Mouse (Mus musculus) T-cell, adult 2 months (primary cell): ENCODE data around the gene Slc35c2.

Experiments
- DNase-seq: peaks from one replicate; pipeline ENCODE4 v3.0.0; 2022; ENCODE audit warnings: low spot score

The Slc35c2 gene

DNA sequence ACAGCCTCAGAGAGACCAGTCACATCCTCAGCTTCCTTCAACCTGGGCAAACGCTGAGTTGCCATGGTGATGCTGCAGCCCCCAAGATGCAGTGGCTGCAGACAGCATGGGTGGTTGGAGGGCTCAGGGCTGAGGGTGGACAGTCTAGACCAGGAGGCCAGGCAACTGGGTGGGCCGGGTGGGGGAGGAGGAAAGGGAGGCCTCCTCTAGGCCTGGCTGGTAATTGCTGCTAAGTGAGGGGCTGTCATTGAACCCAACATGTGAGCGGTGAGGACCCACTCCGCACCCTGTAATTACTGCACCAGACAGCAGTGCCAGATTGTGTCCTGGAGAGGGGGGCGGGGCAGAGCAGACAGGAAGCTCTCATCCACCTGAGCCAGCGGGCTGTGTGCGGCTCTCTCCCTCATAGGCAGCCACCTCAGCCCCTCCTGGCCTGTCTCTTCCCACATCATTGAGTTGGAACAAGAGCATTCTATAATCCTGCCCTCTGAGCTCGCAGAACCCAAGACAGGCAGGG is 12.5 kb downstream of the Slc35c2 start:
- DNase-seq: no peak

DNA sequence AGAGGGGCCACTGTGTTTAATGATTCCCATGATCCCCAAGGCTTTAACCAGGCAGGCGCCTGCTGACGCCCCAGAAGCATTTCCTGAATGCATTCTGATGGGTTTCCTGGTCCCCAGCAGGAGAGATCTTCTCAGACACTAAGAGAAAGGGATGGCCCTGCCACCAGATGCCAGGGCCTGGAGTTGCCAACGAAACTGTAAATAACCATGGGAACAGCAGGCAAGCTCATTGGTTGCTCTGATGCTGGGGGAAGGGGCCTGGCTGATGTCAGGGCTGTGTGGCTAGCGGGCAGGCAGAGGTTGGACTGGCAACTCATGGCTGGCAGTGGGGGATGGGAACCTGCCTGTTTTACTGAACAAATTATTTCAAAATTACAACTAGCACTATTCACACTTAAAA is 14.1 kb downstream of the Slc35c2 start:
- DNase-seq: no peak

DNA sequence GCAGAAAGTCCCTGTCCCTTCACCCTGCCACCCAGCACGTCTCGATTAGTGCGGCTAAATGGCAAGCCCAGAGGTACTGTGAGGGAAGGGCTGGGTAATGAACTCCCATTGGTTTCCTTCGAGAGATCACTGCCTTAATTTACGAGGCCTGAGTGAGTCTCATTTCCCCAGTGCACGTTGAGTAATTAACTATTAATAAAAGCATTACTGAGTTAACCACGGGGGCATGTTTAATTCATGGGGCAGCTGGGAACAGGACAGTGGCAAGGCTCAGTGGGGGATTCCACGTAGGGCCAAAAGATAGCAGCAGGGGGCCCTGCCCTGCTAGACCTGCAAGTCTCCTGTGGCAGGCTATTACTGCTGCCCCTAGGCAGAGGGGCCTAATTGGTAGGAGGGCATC is 16.3 kb downstream of the Slc35c2 start:
- no peak for DNase-seq

DNA sequence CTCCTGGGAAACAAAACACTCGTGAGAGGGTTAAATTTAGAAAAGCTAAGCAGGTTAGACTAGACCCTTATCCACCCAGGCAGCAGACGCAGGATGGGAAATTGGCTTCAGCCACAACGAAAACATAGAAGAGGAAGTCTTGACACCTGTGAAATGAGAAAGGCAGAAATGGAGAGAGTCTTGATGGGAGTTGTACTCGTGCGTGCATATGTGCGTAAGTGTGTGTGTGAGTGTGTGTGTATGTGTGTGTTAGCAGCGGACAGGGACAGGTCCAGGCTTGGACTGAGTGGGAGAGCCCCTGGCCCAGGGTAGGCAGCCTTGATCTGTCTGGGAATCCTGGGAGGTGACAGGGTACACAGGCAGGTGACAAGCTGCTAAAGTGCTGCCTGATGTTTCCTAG is 16.8 kb downstream of the Slc35c2 start:
- no peak for DNase-seq

DNA sequence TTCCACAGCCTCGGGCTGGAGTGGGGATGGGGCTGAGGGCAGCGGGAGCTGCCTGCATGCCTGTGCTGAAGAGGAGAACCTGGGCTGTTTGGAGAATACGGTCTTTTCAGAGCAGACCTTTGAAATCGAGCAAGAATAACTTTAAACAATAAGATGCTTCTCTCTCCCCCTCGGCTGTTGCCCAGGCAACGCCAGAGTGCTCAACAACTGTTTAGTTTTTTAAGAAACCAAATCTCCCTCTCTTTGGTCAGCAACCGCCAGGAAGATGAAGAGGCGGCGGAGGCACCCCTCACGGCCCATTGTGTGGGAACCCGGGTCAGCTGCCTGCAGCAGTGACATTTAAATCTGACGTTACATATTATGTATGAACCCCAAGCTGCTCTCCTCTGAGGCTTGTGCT is 20.9 kb downstream of the Slc35c2 start:
- no peak for DNase-seq

DNA sequence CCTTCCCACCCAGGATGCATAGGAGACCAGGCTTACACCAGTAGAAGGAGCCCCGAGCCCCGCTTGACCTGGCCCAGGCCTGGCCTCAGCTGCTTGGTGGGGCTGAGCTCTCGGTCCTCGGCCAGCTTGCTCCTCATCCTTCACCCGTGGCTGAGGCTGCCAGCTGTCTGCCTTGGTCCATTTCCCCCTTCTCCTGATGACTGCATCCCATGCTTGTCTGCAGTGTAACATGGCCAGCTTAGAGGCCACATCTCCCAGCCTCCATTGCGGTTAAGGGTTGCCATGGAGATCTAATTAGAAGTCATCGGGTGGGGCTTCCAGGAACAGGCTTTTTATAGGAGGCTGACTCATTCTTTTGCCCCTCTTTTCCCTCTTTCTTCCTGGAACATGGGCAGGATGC is 23.8 kb downstream of the Slc35c2 start:
- DNase-seq: no peak

DNA sequence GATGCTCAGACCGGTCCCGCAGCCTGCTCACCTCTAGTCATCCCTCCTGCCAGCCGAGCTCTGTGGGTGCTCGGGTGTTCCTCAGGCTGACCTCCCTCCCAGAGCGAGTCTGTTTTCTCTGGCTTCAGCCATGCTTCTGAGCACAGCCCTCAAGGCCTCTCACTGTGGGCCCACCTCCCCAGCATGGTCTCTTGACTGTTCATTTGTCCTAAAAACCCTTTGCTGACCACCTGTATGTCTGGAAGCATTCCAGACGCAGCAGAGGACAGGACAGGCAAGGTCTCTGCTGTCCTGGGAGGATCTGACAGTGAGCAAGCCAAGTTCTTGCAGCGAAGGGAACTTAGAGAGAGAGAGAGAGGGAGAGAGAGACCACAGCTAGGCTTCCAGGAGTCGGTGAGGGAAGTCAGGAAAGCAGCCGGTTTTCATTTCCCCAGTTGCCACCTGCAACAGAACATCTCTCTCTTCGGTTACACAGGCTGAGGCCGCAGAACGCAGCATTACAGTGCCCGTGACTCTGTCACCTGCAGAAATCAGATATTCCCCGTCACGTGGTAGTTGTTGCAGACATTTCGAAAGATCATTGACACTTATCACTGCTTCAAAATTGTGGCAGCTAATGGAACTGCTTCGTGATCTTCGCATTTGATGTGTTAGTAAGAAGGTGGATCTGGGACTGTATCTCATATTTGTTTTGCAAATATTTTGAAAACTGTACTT is 25.2 kb downstream of the Slc35c2 start:
- no peak for DNase-seq

DNA sequence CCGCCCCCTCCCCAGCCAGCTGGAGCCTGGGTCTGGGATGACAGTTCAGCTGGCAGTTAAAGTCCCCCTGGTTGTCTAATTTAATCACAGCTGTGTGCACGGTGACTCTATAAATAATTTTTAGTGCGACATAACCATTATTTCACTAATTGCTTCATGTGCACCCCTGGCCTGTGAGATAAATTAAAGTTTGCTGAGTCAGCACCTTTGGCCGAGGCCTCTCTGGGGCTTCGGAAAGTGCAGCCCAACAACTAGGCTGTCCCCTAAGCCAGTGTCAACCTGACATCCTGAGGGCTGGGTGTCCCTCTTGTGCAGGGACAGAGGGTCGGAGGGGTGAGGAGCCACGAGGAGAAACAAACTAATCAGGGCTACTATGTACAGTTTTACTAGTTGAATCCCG is 27.8 kb downstream of the Slc35c2 start:
- no peak for DNase-seq

DNA sequence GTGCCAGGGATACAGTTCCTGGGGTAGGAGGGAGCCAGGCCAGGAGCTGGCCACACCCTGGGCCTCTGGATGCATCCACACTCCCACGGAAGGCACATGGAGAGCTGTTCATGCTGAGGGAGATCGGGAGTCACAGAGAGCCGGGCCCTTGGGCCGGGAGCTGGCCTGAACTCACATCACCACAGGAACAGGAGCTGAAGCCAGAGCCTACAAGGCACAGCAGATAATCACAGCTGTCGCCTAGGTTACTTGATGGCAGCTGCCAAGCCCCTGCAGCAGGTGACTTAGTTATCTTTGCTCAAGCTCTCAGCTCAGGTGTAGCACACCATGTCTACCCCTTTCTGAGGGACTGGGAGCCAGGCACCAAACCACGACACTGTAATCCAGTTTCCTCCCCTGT is 29.3 kb downstream of the Slc35c2 start:
- DNase-seq: no peak

DNA sequence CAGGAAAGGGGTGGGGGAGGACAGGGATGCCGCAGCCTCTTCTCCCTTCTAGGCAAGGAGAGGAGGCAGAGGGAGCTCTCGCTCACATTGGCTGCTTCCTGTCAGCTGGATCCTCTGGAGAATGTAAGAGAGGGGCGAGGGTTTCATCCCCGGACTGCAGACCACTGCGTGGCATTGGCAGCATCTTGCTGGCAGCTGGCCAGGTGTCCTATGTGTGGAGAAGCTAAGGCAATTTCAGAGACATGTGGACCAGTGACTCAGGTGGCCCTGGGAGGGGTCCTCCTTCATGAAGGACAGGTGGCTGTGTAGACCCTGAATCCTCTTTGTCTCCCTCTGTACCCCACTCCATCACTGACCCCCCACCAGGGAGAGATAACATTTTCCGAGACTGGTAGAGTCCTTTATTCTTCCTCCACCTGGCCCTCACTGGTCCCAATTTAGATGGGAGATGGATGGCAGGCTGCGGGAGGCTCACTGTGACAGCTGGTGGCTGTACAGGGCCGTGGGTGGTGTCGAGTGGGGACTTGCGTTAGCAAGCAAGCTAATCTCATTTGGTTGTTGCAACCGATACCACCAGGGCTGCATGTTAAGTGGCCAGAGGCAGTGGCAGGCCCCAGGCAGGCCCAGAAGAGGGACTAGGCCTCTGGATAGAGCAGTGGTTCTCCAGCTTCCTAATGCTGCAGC is 30.4 kb downstream of the Slc35c2 start:
- DNase-seq: no peak

DNA sequence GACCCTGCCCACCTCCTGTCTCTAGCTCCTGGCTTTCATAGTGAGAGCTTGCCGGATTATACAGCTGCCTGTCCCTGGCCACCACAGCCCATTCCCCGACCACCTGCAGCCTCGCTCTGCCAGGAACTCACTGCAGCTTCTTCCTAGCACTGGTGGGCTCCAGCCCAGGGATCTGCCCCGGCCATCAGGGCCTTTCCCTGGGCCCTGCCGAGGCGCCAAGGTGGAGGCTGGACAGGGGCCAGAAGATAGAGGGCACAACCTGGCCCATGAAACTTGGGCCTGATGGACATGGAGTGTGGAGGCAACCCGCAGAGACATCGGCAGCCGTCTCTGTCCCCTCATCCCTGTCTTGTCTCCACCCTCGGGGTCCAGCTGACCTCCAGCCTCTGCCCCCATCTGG is 31.5 kb downstream of the Slc35c2 start:
- no peak for DNase-seq

DNA sequence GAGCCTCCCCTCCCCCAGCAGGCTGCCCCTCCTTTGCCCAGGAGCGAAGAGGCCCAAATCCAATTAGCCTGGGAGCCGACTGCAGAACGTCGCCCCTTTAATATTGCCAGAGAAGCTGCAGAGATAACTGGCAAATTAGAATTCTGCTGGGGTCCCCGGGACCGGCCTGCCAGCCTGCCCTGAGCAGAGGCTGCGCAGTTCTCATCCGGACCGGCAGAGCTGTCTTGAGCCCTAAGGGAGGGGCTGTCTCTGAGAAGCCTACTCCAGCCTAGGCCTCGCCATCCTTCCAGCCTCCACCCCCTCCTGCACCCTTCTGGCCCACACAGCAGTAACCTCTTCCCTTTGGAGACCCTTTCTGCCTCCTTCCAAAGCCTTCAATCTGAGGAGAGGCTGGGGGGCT is 33.8 kb downstream of the Slc35c2 start:
- no peak for DNase-seq

DNA sequence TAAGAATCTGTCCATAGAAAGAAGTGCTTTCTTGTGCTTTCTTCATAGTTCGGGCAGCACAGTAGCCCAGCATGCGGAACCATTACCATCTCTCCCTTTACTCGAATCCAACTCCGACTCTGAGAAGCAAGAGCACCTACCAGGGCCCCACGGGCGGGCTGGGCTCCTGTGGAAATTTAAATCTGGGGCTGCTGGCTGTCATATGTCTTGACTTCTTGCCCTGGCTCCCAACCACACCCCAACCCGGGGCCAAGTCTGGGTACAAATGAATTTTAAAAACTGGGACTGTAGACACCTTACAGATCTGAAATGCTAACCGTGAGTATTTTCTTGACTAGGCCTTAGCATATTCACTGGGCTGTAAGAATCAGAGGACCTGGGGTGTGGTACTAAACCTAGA is 34.4 kb downstream of the Slc35c2 start:
- DNase-seq: no peak

DNA sequence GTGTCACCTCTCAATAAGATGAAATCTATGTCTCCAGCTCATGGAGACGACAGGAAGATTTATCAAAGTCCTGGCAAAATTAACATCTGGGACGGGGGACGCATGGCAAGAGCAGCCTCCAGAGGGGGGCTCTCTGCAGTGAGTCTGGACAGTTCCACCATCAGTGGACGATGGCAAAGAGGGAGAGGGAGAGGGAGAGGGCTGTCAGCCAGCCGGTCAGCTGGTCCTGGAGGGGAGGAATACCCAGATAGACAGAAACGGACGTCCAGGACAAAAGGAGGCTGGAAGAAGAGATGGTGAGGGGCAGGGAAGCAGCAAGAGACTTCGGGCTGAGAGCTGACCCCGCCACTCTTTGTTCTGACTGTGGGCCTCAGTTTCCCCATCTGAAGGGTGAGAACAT is 34.9 kb downstream of the Slc35c2 start:
- no peak for DNase-seq

DNA sequence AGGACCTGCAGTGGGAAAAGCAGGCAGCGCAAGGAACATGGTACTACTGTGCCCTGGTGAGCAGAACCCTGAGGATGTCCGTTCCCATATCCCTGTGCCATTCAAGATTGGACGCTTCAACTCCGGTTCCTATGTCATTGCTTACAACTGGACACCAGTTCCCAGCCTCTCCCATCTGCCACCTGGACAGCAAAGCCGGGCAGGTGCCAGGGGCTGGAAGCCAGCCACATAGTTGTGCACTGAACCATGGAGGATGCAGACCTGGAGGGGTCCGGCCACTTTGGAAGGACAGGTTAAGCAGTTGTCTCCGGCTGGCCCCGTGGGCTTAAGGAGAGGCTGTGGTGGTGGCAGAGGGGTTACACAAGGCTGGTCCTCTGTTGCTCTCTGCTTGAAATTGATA is 35.3 kb downstream of the Slc35c2 start:
- DNase-seq: no peak

DNA sequence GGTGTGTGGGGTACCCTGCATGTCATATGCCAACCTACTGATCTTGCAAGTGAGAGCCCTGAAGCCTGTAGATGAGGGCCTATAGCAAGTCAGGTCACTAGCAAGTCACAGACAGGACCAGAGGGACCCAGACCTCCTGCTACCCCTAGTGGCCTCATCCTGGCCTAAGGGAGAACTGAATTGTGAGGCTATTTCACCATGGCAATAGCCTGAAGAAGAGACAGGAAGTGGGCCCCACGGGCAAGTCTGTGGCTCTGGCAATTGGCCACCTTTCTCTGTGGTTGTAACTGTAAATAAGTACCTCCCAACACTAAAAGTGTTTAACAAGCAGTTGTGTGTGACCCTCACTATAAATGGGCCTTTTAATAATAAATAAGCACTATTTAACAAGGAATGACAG is 36.8 kb downstream of the Slc35c2 start:
- DNase-seq: no peak

DNA sequence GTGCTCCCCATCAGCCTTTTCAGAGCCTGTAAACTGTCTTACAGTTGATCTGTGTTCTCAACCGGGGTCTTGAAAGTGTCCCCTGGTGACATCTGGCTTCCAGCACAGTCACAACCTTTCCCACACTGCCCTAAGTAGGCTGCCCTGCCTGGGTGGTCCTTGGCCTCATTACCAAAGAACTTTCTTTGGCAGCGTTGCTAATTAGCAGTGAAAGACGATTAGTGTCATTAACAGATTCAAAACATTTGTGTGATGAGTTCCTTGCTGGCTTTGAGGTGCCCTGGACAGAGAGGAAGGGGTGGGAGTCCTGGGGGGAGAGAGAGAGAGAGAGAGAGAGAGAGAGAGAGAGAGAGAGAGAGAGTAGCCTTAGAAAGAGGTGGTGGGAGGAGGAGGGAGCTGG is 38.7 kb downstream of the Slc35c2 start:
- no peak for DNase-seq

DNA sequence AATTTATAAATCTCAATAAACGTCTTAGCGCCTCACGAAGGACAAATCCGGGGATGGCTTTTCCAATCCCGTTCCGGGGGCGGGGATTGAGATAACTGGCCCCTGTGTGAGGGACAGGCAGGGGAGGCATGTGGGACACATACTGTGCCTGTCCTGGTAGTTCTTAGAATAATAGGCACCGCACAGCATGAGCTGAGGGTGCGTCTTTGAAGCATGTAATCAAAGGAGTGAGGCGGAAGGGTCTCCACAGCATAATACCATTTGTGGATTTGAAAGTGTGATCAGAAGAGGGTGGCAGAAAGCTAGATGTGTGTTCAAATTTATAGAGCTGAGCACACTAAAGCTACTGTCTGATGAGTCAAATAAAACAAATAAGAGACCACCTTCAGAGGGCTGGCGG is 41.3 kb downstream of the Slc35c2 start:
- no peak for DNase-seq

DNA sequence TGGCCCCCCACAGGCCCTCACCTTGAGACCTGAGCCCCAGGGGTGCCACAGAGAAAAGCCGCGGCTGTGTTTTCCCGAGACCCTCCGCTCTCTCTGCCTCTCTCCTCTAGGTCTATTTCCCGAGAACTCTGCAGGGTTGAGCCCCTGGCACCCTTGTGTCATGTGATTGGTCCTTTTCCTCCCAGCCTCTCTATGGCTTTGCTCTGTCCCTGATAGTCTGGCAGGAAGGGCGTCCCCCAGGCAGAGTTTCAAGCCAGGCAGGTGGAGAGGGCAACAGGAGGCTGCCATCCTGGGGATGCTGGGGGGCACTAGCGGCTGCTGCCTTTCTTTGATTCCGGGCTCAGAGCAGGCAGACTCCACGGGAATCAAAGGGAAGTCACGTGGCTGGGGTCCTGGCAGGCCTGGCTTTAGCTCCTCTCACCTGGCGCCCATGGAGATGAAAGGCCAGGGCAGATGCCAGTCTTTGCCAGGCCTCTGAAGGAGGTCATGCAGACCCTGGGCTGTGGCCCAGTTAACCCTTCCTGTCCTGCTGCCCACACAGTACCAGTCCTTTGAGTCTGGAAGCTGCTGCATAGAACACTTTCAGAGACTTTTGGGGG is 44.4 kb downstream of the Slc35c2 start:
- no peak for DNase-seq

DNA sequence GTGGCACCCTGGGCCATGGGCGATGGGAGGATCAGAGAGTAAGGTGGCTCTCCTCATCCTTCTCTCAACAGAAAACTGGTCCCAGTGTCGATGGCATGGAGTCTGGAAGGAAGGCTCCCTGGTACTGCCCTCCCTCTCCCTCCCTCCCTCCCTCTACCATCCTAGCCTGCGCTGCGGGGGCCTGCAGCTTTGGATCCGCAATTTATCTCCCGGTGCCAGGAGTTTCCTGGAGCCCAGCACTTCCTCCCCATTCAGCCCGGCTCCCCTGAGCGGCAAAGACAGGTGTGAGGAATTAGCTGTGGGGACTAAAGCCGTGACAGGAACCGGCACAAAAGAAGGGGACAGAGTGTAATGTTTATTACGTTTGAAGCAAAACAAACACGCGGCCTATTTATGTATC is 45.1 kb downstream of the Slc35c2 start:
- no peak for DNase-seq

DNA sequence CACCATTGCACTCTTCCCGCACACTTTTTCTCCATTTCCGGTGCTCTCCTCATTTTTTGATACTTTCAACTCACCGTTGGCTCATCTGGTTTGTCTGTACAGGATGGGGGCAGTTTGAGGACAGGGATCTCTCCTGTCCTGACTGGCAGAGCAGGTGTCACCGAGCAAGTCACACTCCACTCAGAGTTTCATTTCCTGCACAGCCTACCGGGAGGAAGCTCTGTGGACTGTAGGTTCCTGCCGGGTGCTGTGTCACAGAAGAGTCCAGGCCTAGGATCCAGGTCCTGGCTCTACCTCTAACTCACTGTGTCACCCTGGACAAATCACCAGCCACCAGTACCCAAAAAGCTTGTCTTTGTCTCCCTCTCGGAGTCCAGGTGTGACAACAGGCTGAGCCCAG is 45.9 kb downstream of the Slc35c2 start:
- DNase-seq: no peak

DNA sequence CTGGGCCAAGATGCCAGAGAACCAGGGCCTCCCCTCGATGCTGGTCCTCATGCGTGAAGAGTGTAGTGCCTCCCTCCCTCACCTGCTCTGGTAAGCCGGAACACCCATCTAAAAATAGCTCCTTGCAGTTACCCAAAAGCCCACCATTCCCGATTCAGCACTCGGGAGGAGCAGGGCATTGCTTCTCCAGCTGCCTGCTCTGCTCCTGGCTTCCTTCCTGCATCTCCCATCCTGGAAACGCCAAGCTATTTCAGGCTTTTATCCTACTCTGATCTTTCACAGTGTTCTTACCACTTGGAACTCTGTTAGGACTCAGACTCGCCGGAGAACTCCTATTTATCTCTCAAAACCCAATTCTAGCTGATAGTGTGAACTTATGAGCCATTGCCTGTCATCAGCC is 47.3 kb downstream of the Slc35c2 start:
- no peak for DNase-seq

DNA sequence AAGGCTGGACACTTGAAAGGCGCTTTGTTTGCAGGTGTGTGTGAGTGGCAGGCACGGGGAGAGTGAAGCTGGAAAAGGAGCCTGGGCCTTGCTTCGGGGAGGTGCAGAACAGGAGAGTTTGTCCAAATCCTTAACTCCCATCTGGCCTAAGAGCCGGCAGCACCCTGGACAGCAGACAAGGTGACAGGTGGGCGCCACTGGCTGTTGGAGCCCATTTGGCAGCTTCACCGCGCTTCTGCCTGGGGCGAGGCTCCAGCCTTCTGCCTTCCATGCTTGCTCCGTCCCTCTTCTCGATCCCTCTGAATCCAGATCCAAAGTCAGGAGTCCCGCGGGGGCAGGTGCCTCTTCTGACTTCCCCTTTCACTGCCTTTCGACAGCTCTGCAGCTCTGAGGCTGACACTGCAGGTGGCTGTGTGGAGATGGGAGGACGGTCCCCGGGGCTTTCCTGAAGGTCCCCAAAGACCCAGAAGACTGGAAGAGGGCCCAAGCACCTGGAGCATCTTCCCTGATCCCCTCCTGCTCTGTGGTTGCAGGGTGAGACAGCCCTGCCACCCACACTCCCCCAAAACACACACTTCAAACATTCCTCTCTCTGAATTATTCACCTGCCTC is 48.0 kb downstream of the Slc35c2 start:
- no peak for DNase-seq
